Mouse (Mus musculus) embryonic facial prominence, embryonic 10.5 days (tissue): ENCODE results near the gene Prpf6. TPM values are rescaled to one million over a fixed set of nuclear protein-coding genes. Genes with fewer than 3 reads are reported as not detected.

Experiments used
- DNase-seq: peaks from one replicate; pipeline ENCODE4 v3.0.0-alpha.2; 2017; ENCODE audit warnings: low spot score
- H3K27ac ChIP-seq: fragments of 300-500 bp; sonication (generic); replicated peaks from 2 replicates; pipeline ENCODE4 v1.5.1; 2016; ENCODE audit warnings: mild to moderate bottlenecking
- H3K27me3 ChIP-seq: fragments of 300-500 bp; sonication (generic); replicated peaks from 2 replicates; pipeline ENCODE4 v1.6.1; 2016; ENCODE audit warnings: low read depth, mild to moderate bottlenecking; ENCODE audit not compliant: poor library complexity, severe bottlenecking
- H3K36me3 ChIP-seq: fragments of 300-500 bp; sonication (generic); replicated peaks from 2 replicates; pipeline ENCODE4 v1.6.1; 2016; ENCODE audit warnings: mild to moderate bottlenecking, moderate library complexity
- H3K4me1 ChIP-seq: fragments of 300-500 bp; sonication (generic); 2 replicates; pipeline ENCODE4 v1.6.1; 2016
- H3K4me3 ChIP-seq: fragments of 300-500 bp; sonication (generic); 2 replicates; pipeline ENCODE4 v1.5.1; 2016; ENCODE audit warnings: mild to moderate bottlenecking, moderate library complexity
- H3K9me3 ChIP-seq: fragments of 300-500 bp; sonication (generic); 2 replicates; pipeline ENCODE4 v1.6.1; 2016; ENCODE audit warnings: mild to moderate bottlenecking
- WGBS: fragments of 180-500 bp; shearing (Covaris S2); methylation state at CpG from one replicate; pipeline ENCODE4 v1.1.7; 2016; 5-methylcytosine and 5-hydroxymethylcytosine counted together
- microRNA-seq: library from miRNA; unstranded; fragments of <30 nt; microRNA quantifications from one replicate; pipeline ENCODE4, GENCODE M21; 2017
- polyA plus RNA-seq: library from polyadenylated mRNA; unstranded; fragments of >200 nt; fragmentation: Nextera tagmentation; extraction: Ambion mirVana; gene quantifications from 2 replicates; pipeline ENCODE4 v1.2.1, GENCODE M21; 2016

The Prpf6 gene
- polyA plus RNA-seq, 1 experiment from 2014 or later: 77.2 TPM

GRCm38 (mm10) chr2:181691083-181691482, 99.4 kb downstream of the Prpf6 start:
- H3K27ac ChIP-seq: no peak overlapping the region
- 92% methylated on average over 6 of the region's 6 CpGs for WGBS
- peaks cover 54% of the 10 kb centered on the region for H3K36me3 ChIP-seq
- DNase-seq: no peak
- H3K4me3 ChIP-seq: no peak overlapping the region
- H3K9me3 ChIP-seq: no peaks in the 10 kb centered on the region
- H3K27me3 ChIP-seq: peaks cover 17% of the 10 kb centered on the region
- H3K4me1 ChIP-seq: peaks cover 32% of the 10 kb centered on the region

GRCm38 (mm10) chr2:181691571-181691970, 99.9 kb downstream of the Prpf6 start:
- peaks cover 49% of the 10 kb centered on the region for H3K36me3 ChIP-seq
- H3K4me3 ChIP-seq: no peak overlapping the region
- WGBS: 89% methylated on average over 4 of the region's 4 CpGs
- H3K4me1 ChIP-seq: peaks cover 32% of the 10 kb centered on the region
- no peaks in the 10 kb centered on the region for H3K9me3 ChIP-seq
- H3K27ac ChIP-seq: no peak overlapping the region
- H3K27me3 ChIP-seq: peaks cover 22% of the 10 kb centered on the region
- DNase-seq: no peak

- peaks cover 32% of the 10 kb centered on the region for H3K4me1 ChIP-seq
- H3K4me3 ChIP-seq: peak overlapping the region; percentile 81
- peaks cover 29% of the 10 kb centered on the region for H3K27me3 ChIP-seq
- H3K36me3 ChIP-seq: peaks cover 41% of the 10 kb centered on the region
- no peaks in the 10 kb centered on the region for H3K9me3 ChIP-seq
- no peak overlapping the region for H3K27ac ChIP-seq
- no peak for DNase-seq
- 89% methylated on average over 3 of the region's 3 CpGs for WGBS
Measured at GRCm38 (mm10) chr2:181692304-181692703, 100.6 kb downstream of the Prpf6 start.

- H3K9me3 ChIP-seq: no peaks in the 10 kb centered on the region
- H3K4me1 ChIP-seq: peaks cover 32% of the 10 kb centered on the region
- H3K27ac ChIP-seq: peak within 1 kb of the TSS; percentile 93
- H3K36me3 ChIP-seq: peaks cover 28% of the 10 kb centered on the region
- peaks cover 29% of the 10 kb centered on the region for H3K27me3 ChIP-seq
- under 1% methylated on average over 75 of the region's 75 CpGs for WGBS
- peak within 1 kb of the TSS; percentile 81 for H3K4me3 ChIP-seq
- DNase-seq: peak; percentile 89
Measured at GRCm38 (mm10) chr2:181693339-181694280, 101.9 kb downstream of the Prpf6 start, which contains the start of gene Rgs19. TSS of gene Rgs19 (minus strand) at chr2:181693977.

GRCm38 (mm10) chr2:181694581-181694980, 102.9 kb downstream of the Prpf6 start:
- Histone ChIP-seq H3K9me3 (no peaks in the 10 kb centered on the region), H3K27ac (peak overlapping the region; percentile 93; the same call in 1 of the 2 replicates), H3K36me3 (peaks cover 19% of the 10 kb centered on the region), H3K4me3 (peak overlapping the region; percentile 81), H3K4me1 (peaks cover 32% of the 10 kb centered on the region), H3K27me3 (peaks cover 29% of the 10 kb centered on the region)
- no peak for DNase-seq
- WGBS: 85% methylated on average over 3 of the region's 3 CpGs

- Histone ChIP-seq H3K4me3 (no peak overlapping the region), H3K27me3 (peaks cover 29% of the 10 kb centered on the region), H3K36me3 (peaks cover 7% of the 10 kb centered on the region), H3K4me1 (peaks cover 32% of the 10 kb centered on the region), H3K27ac (no peak overlapping the region), H3K9me3 (no peaks in the 10 kb centered on the region)
- 76% methylated on average over 1 of the region's 1 CpGs for WGBS
- DNase-seq: no peak
Measured at GRCm38 (mm10) chr2:181695776-181696175, 104.1 kb downstream of the Prpf6 start.

- no peak for DNase-seq
Measured at GRCm38 (mm10) chr2:181696801-181697420, 105.2 kb downstream of the Prpf6 start.

GRCm38 (mm10) chr2:181698241-181698640, 106.6 kb downstream of the Prpf6 start, which contains the start of gene Lkaaear1:
TSS of gene Lkaaear1 (minus strand) at chr2:181698442.
- no peak for DNase-seq
- H3K36me3 ChIP-seq: no peaks in the 10 kb centered on the region
- H3K4me3 ChIP-seq: no peak within 1 kb of the TSS
- H3K9me3 ChIP-seq: no peaks in the 10 kb centered on the region
- H3K27ac ChIP-seq: no peak within 1 kb of the TSS
- peaks cover 11% of the 10 kb centered on the region for H3K4me1 ChIP-seq
- 54% methylated on average over 5 of the region's 5 CpGs for WGBS
- H3K27me3 ChIP-seq: peaks cover 29% of the 10 kb centered on the region

More at GRCm38 (mm10) chr2:181696801-181697420, 105.2 kb downstream of the Prpf6 start:
- Histone ChIP-seq H3K36me3 (no peaks in the 10 kb centered on the region), H3K27ac (no peak overlapping the region), H3K27me3 (peaks cover 29% of the 10 kb centered on the region), H3K4me3 (no peak overlapping the region), H3K4me1 (peaks cover 24% of the 10 kb centered on the region), H3K9me3 (no peaks in the 10 kb centered on the region)
- WGBS: 74% methylated on average over 33 of the region's 33 CpGs

Small RNAs within 50 kb of the gene (microRNA-seq; reads per million reads assigned to microRNA genes)
- gene Mir7006: not detected

Other genes starting within 250 kb of the Prpf6 start
- gene Zgpat, start 226.9 kb upstream of the Prpf6 start, polyA plus RNA-seq: 46.9 and 51.8 TPM in 2 replicates
- 74.0 and 74.4 TPM in 2 replicates for gene Arfrp1, start 226.5 kb upstream of the Prpf6 start, polyA plus RNA-seq
- gene Lime1, start 211.8 kb upstream of the Prpf6 start, polyA plus RNA-seq: 25.7 and 30.7 TPM in 2 replicates
- 16.4 and 20.1 TPM in 2 replicates for gene Zbtb46, start 132.4 kb upstream of the Prpf6 start, polyA plus RNA-seq
- gene Abhd16b, start 98.7 kb upstream of the Prpf6 start, polyA plus RNA-seq: 0.11 and 0.16 TPM in 2 replicates
- 173 and 174 TPM in 2 replicates for gene Tpd52l2, start 94.7 kb upstream of the Prpf6 start, polyA plus RNA-seq
- 93.3 and 93.4 TPM in 2 replicates for gene Dnajc5, start 71.4 kb upstream of the Prpf6 start, polyA plus RNA-seq
- 41.1 and 41.3 TPM in 2 replicates for gene Uckl1, start 7.0 kb upstream of the Prpf6 start, polyA plus RNA-seq
- gene Zfp512b, start 935 bp downstream of the Prpf6 start, polyA plus RNA-seq: 56.0 and 59.1 TPM in 2 replicates
- gene Samd10, start 7.3 kb downstream of the Prpf6 start, polyA plus RNA-seq: 24.9 and 25.5 TPM in 2 replicates
- gene Gm29797, start 65.2 kb downstream of the Prpf6 start, polyA plus RNA-seq: 0.28 TPM in 1 of 2 replicates, not detected in the other
- gene Sox18, start 79.8 kb downstream of the Prpf6 start, polyA plus RNA-seq: 21.8 and 25.2 TPM in 2 replicates
- 18.3 and 18.8 TPM in 2 replicates for gene Tcea2, start 88.4 kb downstream of the Prpf6 start, polyA plus RNA-seq
- 85.2 and 89.9 TPM in 2 replicates for gene Rgs19, start 102.1 kb downstream of the Prpf6 start, polyA plus RNA-seq
- not detected in 2 replicates for gene Lkaaear1, start 106.6 kb downstream of the Prpf6 start, polyA plus RNA-seq
- 2.6 and 3.1 TPM in 2 replicates for gene Oprl1, start 123.1 kb downstream of the Prpf6 start, polyA plus RNA-seq
- gene Myt1, start 171.5 kb downstream of the Prpf6 start, polyA plus RNA-seq: 7.4 and 7.5 TPM in 2 replicates
- gene Pcmtd2, start 246.0 kb downstream of the Prpf6 start, polyA plus RNA-seq: 26.1 and 30.8 TPM in 2 replicates